Mouse (Mus musculus): ENCODE data around the gene Ubald1.

DNA sequence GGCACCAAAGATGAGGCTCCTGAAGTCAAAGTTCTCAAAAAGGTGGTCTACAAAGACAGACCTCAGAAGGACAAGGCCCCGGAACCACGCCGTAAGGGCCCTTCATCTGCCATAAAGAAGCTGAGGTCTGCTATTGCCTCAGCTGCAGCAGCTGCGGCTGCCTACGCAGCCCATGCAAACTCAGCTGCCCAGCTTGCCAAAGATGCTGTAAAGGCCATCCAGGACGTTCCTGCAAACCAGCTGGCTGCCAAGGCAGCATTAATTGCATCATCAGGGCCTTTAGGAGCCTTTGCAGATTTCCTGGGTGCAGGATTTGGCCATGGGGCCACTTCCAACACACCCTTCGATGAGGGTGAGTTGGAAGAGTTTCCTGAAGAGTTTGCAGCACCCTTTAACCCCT lies 29.8 kb downstream of the Ubald1 start:
- no peak for TF ChIP-seq CTCF (IDR thresholded peaks at IDR 0.05; ENCODE audit: insufficient read depth, low read depth, low read length)
- no peak for TF ChIP-seq POLR2A (IDR thresholded peaks at IDR 0.05; ENCODE audit: insufficient read depth, low read depth, low read length)
